Mouse (Mus musculus) myocyte (in vitro differentiated cells): Measurements from ENCODE around the gene Apof. TPM values are rescaled to one million over a fixed set of nuclear protein-coding genes. Genes with fewer than 3 reads are reported as not detected.
A peak's percentile ranks its signal among the peaks of the same experiment; 100 is the strongest.

ENCODE experiments used
- H3K27me3 ChIP-seq: one replicate; pipeline ENCODE4 v1.6.1; 2011; ENCODE audit not compliant: control insufficient read depth, insufficient read depth, insufficient read length
- H3K36me3 ChIP-seq: one replicate; pipeline ENCODE4 v1.6.1; 2011; ENCODE audit not compliant: control insufficient read depth, insufficient read depth
- H3K4me2 ChIP-seq: one replicate; pipeline ENCODE4 v1.6.1; 2011; ENCODE audit warnings: low read depth, control low read depth
- H3K4me3 ChIP-seq: one replicate; pipeline ENCODE4 v1.5.1; 2011; ENCODE audit warnings: mild to moderate bottlenecking, control low read depth, moderate library complexity
- H3K79me2 ChIP-seq: one replicate; pipeline ENCODE4 v1.6.1; 2011; ENCODE audit not compliant: control insufficient read depth, insufficient read depth
- H3ac ChIP-seq: one replicate; pipeline ENCODE4 v1.6.1; 2011; ENCODE audit not compliant: control insufficient read depth, insufficient read length
- CEBPB ChIP-seq: IDR thresholded peaks from 2 replicates; pipeline ENCODE4 v1.6.1; 2011; ENCODE audit warnings: mild to moderate bottlenecking, moderate library complexity; ENCODE audit not compliant: poor library complexity, insufficient read depth, severe bottlenecking
- E2F4 ChIP-seq: IDR thresholded peaks from one replicate; pipeline ENCODE4 v1.6.1; 2011; ENCODE audit warnings: mild to moderate bottlenecking, control low read depth, moderate library complexity; ENCODE audit not compliant: insufficient read depth
- MAX ChIP-seq: IDR thresholded peaks from one replicate; pipeline ENCODE4 v1.6.1; 2011; ENCODE audit warnings: low read depth, mild to moderate bottlenecking, control low read depth
- MYOD1 ChIP-seq, 3 experiments: IDR thresholded peaks; one replicate each; pipeline ENCODE4 v1.6.1; 2011; ENCODE audit warnings: control low read depth in 2 of 3, low read depth in 2 of 3, mild to moderate bottlenecking in 2 of 3, moderate library complexity in 1 of 3; ENCODE audit not compliant: insufficient read length in 2 of 3, control insufficient read depth in 1 of 3
- MYOG ChIP-seq, 3 experiments: IDR thresholded peaks; one replicate each; pipeline ENCODE4 v1.6.1; 2011; ENCODE audit warnings: control low read depth in 2 of 3, low read depth in 2 of 3, mild to moderate bottlenecking in 2 of 3; ENCODE audit not compliant: insufficient read length in 2 of 3, control insufficient read depth in 1 of 3, insufficient read depth in 1 of 3
- POLR2A ChIP-seq: IDR thresholded peaks from one replicate; pipeline ENCODE4 v1.6.1; 2011; ENCODE audit warnings: low read depth, mild to moderate bottlenecking, control low read depth, moderate library complexity; ENCODE audit not compliant: insufficient read length
- POLR2AphosphoS2 ChIP-seq: IDR thresholded peaks from one replicate; pipeline ENCODE4 v1.6.1; 2011; ENCODE audit warnings: low read depth, control low read depth; ENCODE audit not compliant: insufficient read length
- REST ChIP-seq: IDR thresholded peaks from one replicate; pipeline ENCODE4 v1.6.1; 2011; ENCODE audit warnings: mild to moderate bottlenecking, control low read depth, moderate library complexity; ENCODE audit not compliant: insufficient read depth, insufficient read length
- SRF ChIP-seq: IDR thresholded peaks from one replicate; pipeline ENCODE4 v1.6.1; 2011; ENCODE audit warnings: low read depth; ENCODE audit not compliant: control insufficient read depth, insufficient read length
- TCF12 ChIP-seq: IDR thresholded peaks from one replicate; pipeline ENCODE4 v1.6.1; 2011; ENCODE audit warnings: mild to moderate bottlenecking, control low read depth; ENCODE audit not compliant: poor library complexity, insufficient read depth, severe bottlenecking
- TCF3 ChIP-seq: IDR thresholded peaks from one replicate; pipeline ENCODE4 v1.6.1; 2011; ENCODE audit warnings: low read depth, control low read depth; ENCODE audit not compliant: insufficient read length
- USF1 ChIP-seq: IDR thresholded peaks from one replicate; pipeline ENCODE4 v1.6.1; 2011; ENCODE audit warnings: low read depth, mild to moderate bottlenecking, control low read depth, moderate library complexity
- polyA plus RNA-seq: library from polyadenylated mRNA; unstranded; fragments of >200 nt; fragmentation: generic; extraction: Trizol; gene quantifications from one replicate; pipeline ENCODE4 v1.2.1, GENCODE M21; 2012; ENCODE audit warnings: missing spikeins

The Apof gene
- polyA plus RNA-seq, 1 experiment = not detected

DNA sequence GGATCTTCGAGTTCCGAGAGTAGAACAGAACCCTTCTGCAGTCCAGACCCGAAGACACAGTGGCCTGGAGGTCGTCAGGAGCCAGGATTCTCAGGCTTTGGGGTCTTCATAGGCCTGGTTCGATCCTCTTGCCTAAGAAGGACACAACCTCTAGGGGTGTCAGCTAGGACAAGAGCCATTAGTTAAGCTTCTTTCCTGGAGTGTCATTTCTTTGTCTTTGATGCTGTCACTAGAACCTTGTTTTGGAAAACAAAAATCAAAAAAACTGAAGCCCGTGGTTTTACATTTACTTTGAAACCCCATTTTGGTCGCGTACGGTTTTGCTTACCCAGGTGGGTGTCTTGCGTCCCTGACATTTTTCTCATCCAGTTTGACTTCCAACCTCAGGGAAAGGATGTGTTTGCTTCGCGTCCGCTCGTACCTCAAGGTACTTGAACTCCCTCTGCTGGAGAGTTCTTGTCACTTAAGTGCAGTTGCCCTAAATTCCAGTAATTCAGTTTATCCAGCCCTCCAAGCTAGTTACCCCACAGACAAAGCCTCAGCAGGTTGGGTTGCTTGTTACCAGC is 36.0 kb upstream of the Apof start:
- Histone ChIP-seq H3ac (peak overlapping the region; percentile 64), H3K79me2 (no peaks in the 10 kb centered on the region), H3K36me3 (no peaks in the 10 kb centered on the region), H3K4me2 (peak overlapping the region; percentile 89), H3K4me3 (peak overlapping the region; percentile 53), H3K27me3 (no peaks in the 10 kb centered on the region)
- no peak for TF ChIP-seq MYOG (IDR thresholded peaks at IDR 0.05; ENCODE audit: control insufficient read depth in 1 of 3, insufficient read depth in 1 of 3, insufficient read length in 2 of 3, low read depth in 2 of 3)
- TF ChIP-seq USF1 = no peak
- no peak for TF ChIP-seq E2F4
- no peak for TF ChIP-seq MAX
- no peak for TF ChIP-seq REST
- TF ChIP-seq MYOD1 (IDR thresholded peaks at IDR 0.05; ENCODE audit: control insufficient read depth in 1 of 3, insufficient read length in 2 of 3, low read depth in 2 of 3) = no peak
- no peak for TF ChIP-seq POLR2A
- TF ChIP-seq SRF = no peak
- TF ChIP-seq TCF3 = no peak
- no peak for TF ChIP-seq TCF12
- TF ChIP-seq POLR2AphosphoS2 = no peak
- no peak for TF ChIP-seq CEBPB

DNA sequence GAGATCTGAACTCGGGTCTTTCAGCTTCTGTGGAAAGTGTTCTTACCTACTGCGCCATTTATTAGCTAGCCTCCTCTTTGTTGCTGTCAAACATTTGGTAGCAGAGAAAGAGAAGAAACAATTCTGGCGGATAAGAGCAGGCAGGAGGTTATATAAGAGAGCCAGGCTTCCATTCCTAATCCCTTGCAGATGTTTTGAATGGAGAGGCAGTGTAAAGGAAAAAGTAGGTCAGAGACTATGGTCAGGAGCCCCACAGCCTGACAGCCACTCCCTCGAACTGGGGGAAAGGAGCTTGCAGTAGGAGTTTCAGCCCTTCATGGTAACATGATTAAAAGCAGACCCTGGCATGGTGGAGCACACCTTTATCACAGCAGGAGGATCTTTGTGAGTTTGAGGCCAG is 32.1 kb upstream of the Apof start:
- Histone ChIP-seq H3K4me2 (no peak overlapping the region), H3K79me2 (no peaks in the 10 kb centered on the region), H3K4me3 (no peak overlapping the region), H3ac (no peak overlapping the region), H3K36me3 (peaks cover 6% of the 10 kb centered on the region), H3K27me3 (no peaks in the 10 kb centered on the region)
- TF ChIP-seq SRF = no peak
- no peak for TF ChIP-seq MYOD1 (IDR thresholded peaks at IDR 0.05; ENCODE audit: control insufficient read depth in 1 of 3, insufficient read length in 2 of 3, low read depth in 2 of 3)
- no peak for TF ChIP-seq POLR2AphosphoS2
- no peak for TF ChIP-seq USF1
- TF ChIP-seq MAX = no peak

DNA sequence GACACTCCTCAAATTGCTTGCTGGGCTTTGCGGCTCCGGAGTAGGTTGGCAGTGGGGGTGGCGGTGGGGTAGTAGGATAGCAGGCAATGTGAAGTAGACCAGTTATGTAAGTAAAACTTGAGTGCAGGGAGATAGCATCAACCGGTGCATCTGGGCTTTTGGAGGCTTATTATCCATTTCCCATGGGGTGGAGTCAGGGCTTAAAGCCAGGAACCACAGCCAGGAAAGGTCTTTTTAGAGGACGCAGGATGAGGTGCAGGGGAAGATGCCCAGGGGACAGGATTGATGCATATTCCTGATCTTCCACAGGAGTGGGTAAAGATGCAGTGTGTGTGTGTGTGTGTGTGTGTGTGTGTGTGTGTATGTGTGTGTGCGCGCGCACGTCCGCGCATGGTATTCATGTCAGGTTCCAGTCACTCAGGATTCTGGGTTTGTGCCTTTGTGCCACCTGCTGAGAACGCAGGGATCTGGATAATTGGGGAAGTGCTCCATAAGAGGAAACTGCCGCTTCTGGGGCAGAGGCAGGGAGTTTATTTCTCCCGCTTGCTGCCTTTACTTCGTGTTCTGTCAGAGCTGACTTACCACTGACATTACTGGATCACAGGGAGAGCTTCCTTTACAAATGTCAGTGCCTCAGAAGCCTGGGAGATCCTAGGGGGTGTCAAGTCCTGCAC is 30.5 kb upstream of the Apof start:
- Histone ChIP-seq H3K27me3 (no peaks in the 10 kb centered on the region), H3ac (no peak overlapping the region), H3K79me2 (no peaks in the 10 kb centered on the region), H3K4me2 (no peak overlapping the region), H3K4me3 (no peak overlapping the region), H3K36me3 (peaks cover 6% of the 10 kb centered on the region)
- no peak for TF ChIP-seq USF1
- TF ChIP-seq MYOG (IDR thresholded peaks at IDR 0.05; ENCODE audit: control insufficient read depth in 1 of 3, insufficient read depth in 1 of 3, insufficient read length in 2 of 3, low read depth in 2 of 3) = no peak
- no peak for TF ChIP-seq TCF3
- no peak for TF ChIP-seq REST
- no peak for TF ChIP-seq POLR2A
- TF ChIP-seq SRF = no peak
- no peak for TF ChIP-seq POLR2AphosphoS2
- TF ChIP-seq E2F4 = no peak
- TF ChIP-seq TCF12 = no peak
- no peak for TF ChIP-seq MAX
- TF ChIP-seq CEBPB = no peak
- TF ChIP-seq MYOD1 (IDR thresholded peaks at IDR 0.05; ENCODE audit: control insufficient read depth in 1 of 3, insufficient read length in 2 of 3, low read depth in 2 of 3) = no peak

DNA sequence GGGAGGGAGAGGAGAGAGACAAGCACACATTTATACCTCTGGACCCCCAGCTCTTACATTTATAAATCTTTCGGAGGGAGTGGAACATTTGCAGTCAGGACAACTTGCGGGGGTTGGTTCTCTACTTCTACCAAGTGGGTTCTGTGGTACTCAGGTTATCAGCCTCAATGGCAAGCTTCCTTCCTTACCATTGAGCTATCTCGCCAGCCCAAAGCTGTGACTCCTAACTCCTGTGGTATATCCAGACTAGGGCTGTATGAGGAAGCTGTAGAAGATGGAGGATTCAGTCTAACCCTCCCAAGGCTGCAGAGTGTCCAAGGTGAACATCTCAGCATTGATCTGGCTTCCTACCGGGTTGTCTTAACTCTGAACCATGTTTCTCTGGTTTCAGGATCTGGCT is 29.3 kb upstream of the Apof start:
- TF ChIP-seq REST (no peak), E2F4 (no peak), MYOG (IDR thresholded peaks at IDR 0.05; ENCODE audit: control insufficient read depth in 1 of 3, insufficient read depth in 1 of 3, insufficient read length in 2 of 3, low read depth in 2 of 3) (no peak), MYOD1 (IDR thresholded peaks at IDR 0.05; ENCODE audit: control insufficient read depth in 1 of 3, insufficient read length in 2 of 3, low read depth in 2 of 3) (no peak), POLR2AphosphoS2 (no peak), TCF3 (no peak), USF1 (no peak), TCF12 (no peak), MAX (no peak), POLR2A (no peak), SRF (no peak), CEBPB (no peak)
- Histone ChIP-seq H3K27me3 (no peaks in the 10 kb centered on the region), H3K4me3 (no peak overlapping the region), H3K4me2 (no peak overlapping the region), H3K36me3 (peaks cover 6% of the 10 kb centered on the region), H3K79me2 (no peaks in the 10 kb centered on the region), H3ac (no peak overlapping the region)

DNA sequence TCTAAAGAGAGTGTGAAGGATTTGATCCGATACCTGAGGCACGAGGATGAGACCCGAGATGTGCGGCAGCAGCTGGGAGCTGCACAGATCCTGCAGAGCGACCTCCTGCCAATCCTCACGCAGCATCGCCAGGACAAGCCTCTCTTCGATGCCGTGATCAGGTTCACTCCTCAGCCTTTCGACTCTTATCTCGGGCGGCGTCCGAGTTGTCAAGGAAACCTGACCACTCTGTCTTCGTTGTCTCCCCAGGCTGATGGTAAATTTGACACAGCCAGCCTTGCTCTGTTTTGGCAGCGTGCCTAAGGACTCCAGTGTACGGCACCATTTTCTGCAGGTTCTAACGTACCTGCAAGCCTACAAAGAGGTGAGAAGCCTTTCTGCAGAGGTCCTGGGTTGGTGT is 28.3 kb upstream of the Apof start:
- Histone ChIP-seq H3K79me2 (no peaks in the 10 kb centered on the region), H3K4me3 (no peak overlapping the region), H3K27me3 (no peaks in the 10 kb centered on the region), H3K36me3 (peaks cover 6% of the 10 kb centered on the region), H3K4me2 (no peak overlapping the region), H3ac (no peak overlapping the region)
- TF ChIP-seq MYOD1 (IDR thresholded peaks at IDR 0.05; ENCODE audit: control insufficient read depth in 1 of 3, insufficient read length in 2 of 3, low read depth in 2 of 3) (no peak), TCF3 (no peak), USF1 (no peak), MYOG (IDR thresholded peaks at IDR 0.05; ENCODE audit: control insufficient read depth in 1 of 3, insufficient read depth in 1 of 3, insufficient read length in 2 of 3, low read depth in 2 of 3) (no peak), TCF12 (no peak), MAX (no peak), E2F4 (no peak), REST (no peak)
